Mouse (Mus musculus) heart, adult 8-10 months (tissue): ENCODE measurements at regions not wholly inside any gene's neighbourhood (a gene's known extent, or its start where the extent isn't known, plus 50 kb on each side); places are given as distances from the start of the nearest gene placed in this dataset.

Experiments used
- DNase-seq: peaks from one replicate; pipeline ENCODE4 v3.0.0; 2022; ENCODE audit warnings: low spot score

- no peak for DNase-seq
Observed at GRCm38 (mm10) chr6:36058206-36058605, 329.7 kb upstream of the Chrm2 start.

- DNase-seq, result no peak
Observed at GRCm38 (mm10) chr6:36060411-36060810, 327.5 kb upstream of the Chrm2 start.

GRCm38 (mm10) chr6:36064919-36065318 lies 323.0 kb upstream of the Chrm2 start:
- DNase-seq, result no peak

GRCm38 (mm10) chr6:36068690-36069089 lies 319.2 kb upstream of the Chrm2 start:
- peak; percentile 16 for DNase-seq

GRCm38 (mm10) chr6:36079559-36079958 lies 308.3 kb upstream of the Chrm2 start:
- DNase-seq, result no peak

- DNase-seq, result no peak
Observed at GRCm38 (mm10) chr6:36093584-36093983, 294.3 kb upstream of the Chrm2 start.

GRCm38 (mm10) chr6:36094075-36094474 lies 293.8 kb upstream of the Chrm2 start:
- no peak for DNase-seq

GRCm38 (mm10) chr6:36097391-36097790 lies 290.5 kb upstream of the Chrm2 start:
- DNase-seq, result no peak

- DNase-seq, result no peak
Observed at GRCm38 (mm10) chr6:36098179-36098578, 289.7 kb upstream of the Chrm2 start.

- peak; percentile 3 for DNase-seq
Observed at GRCm38 (mm10) chr6:36108830-36109229, 279.1 kb upstream of the Chrm2 start.

- DNase-seq, result no peak
Observed at GRCm38 (mm10) chr6:36137223-36137622, 250.7 kb upstream of the Chrm2 start.

- DNase-seq, result no peak
Observed at GRCm38 (mm10) chr6:36147267-36147666, 240.6 kb upstream of the Chrm2 start.

GRCm38 (mm10) chr6:36174514-36174913 lies 213.4 kb upstream of the Chrm2 start:
- no peak for DNase-seq

- DNase-seq, result no peak
Observed at GRCm38 (mm10) chr6:36175112-36175511, 212.8 kb upstream of the Chrm2 start.

- no peak for DNase-seq
Observed at GRCm38 (mm10) chr6:36179895-36180294, 208.0 kb upstream of the Chrm2 start.

- DNase-seq, result no peak
Observed at GRCm38 (mm10) chr6:36182698-36183097, 205.2 kb upstream of the Chrm2 start.

- no peak for DNase-seq
Observed at GRCm38 (mm10) chr6:36206666-36207065, 181.2 kb upstream of the Chrm2 start.

GRCm38 (mm10) chr6:36221308-36221707 lies 166.6 kb upstream of the Chrm2 start:
- DNase-seq, result no peak

GRCm38 (mm10) chr6:36234438-36234837 lies 153.4 kb upstream of the Chrm2 start:
- no peak for DNase-seq

GRCm38 (mm10) chr6:36247027-36247426 lies 140.9 kb upstream of the Chrm2 start:
- DNase-seq, result no peak

- no peak for DNase-seq
Observed at GRCm38 (mm10) chr6:36248219-36248618, 139.7 kb upstream of the Chrm2 start.

GRCm38 (mm10) chr6:36249047-36249446 lies 138.8 kb upstream of the Chrm2 start:
- DNase-seq, result peak; percentile 3

GRCm38 (mm10) chr6:36266717-36267402 lies 121.0 kb upstream of the Chrm2 start:
- DNase-seq, result no peak

- DNase-seq, result no peak
Observed at GRCm38 (mm10) chr6:36286664-36287063, 101.2 kb upstream of the Chrm2 start.
